Mouse (Mus musculus) intestine, postnatal 0 days (tissue): Measurements from ENCODE around the gene Fgfr2. TPM values are rescaled to one million over a fixed set of nuclear protein-coding genes. Genes with fewer than 3 reads are reported as not detected.
A peak's percentile ranks its signal among the peaks of the same experiment; 100 is the strongest.

ENCODE experiments used
- ATAC-seq: fragments of 200-750 bp; cut with Nextera tagmentation; 2 replicates; pipeline ENCODE4 v1.8.0; 2017; ENCODE audit warnings: mild to moderate bottlenecking, moderate TSS enrichment, moderate library complexity
- H3K27ac ChIP-seq: fragments of 300-500 bp; sonication (generic); 2 replicates; pipeline ENCODE4 v1.5.1; 2014; ENCODE audit warnings: mild to moderate bottlenecking, low read depth, low read length, moderate library complexity
- H3K27me3 ChIP-seq: fragments of 300-500 bp; sonication (generic); replicated peaks from 2 replicates; pipeline ENCODE4 v1.6.1; 2014; ENCODE audit warnings: low read length, mixed read lengths; ENCODE audit not compliant: control insufficient read depth, insufficient read depth
- H3K36me3 ChIP-seq: fragments of 300-500 bp; sonication (generic); 2 replicates; pipeline ENCODE4 v1.6.1; 2014; ENCODE audit warnings: mild to moderate bottlenecking, moderate library complexity; ENCODE audit not compliant: control insufficient read depth, insufficient read depth
- H3K4me1 ChIP-seq: fragments of 300-500 bp; sonication (generic); replicated peaks from 2 replicates; pipeline ENCODE4 v1.6.1; 2014; ENCODE audit warnings: antibody characterized with exemption, low read length, mixed read lengths; ENCODE audit not compliant: control insufficient read depth, insufficient read depth
- H3K4me2 ChIP-seq: fragments of 300-500 bp; sonication (generic); replicated peaks from 2 replicates; pipeline ENCODE4 v1.6.1; 2014; ENCODE audit warnings: low read depth, mild to moderate bottlenecking, moderate library complexity
- H3K4me3 ChIP-seq: fragments of 300-500 bp; sonication (generic); 2 replicates; pipeline ENCODE4 v1.5.1; 2014; ENCODE audit warnings: low read depth, low read length
- H3K9ac ChIP-seq: fragments of 300-500 bp; sonication (generic); 2 replicates; pipeline ENCODE4 v1.6.1; 2014; ENCODE audit warnings: mild to moderate bottlenecking, low read depth, low read length
- H3K9me3 ChIP-seq: fragments of 300-500 bp; sonication (generic); 2 replicates; pipeline ENCODE4 v1.6.1; 2016; ENCODE audit warnings: mixed run types; ENCODE audit not compliant: control insufficient read depth
- CTCF ChIP-seq: sonication (generic); IDR thresholded peaks from 2 replicates; pipeline ENCODE4 v1.5.1; 2016; ENCODE audit warnings: low read depth, mild to moderate bottlenecking, control low read depth, antibody characterized with exemption, moderate library complexity
- WGBS: fragments of 180-500 bp; shearing (Covaris S2); extraction: QIAGEN DNeasy Blood & Tissue Kit; methylation state at CpG from one replicate; pipeline ENCODE4 v1.1.7; 2014; 5-methylcytosine and 5-hydroxymethylcytosine counted together
- polyA plus RNA-seq: library from polyadenylated mRNA; unstranded; fragments of >200 nt; fragmentation: Nextera tagmentation; extraction: Ambion mirVana; gene quantifications from 2 replicates; pipeline ENCODE4 v1.2.1, GENCODE M21; 2015

The Fgfr2 gene
- polyA plus RNA-seq, 1 experiment from 2014 or later: 29.5 TPM

DNA sequence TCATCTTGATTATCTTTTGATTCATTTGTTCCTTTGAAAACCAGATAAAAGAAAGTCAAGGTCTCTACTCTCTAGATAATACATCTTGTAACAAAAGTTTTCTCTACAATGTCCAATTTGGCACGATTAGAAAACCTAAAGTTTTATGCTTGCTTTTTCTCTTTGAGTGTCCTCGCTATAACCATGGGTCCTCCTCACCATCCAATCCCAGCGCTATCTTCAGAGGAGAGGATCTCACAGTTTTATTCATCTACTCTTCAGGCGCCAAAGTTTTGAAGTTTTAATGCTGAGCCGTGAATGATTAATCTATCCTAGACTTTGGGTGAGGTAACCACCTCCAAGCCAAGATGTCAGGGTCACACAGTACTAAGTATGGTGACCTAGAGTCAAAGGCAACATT is 2687.4 kb downstream of the Fgfr2 start:
- WGBS: 82% methylated on average over 5 of the region's 5 CpGs
- TF ChIP-seq CTCF: no peak
- no peaks in the 10 kb centered on the region for H3K27me3 ChIP-seq
- ATAC-seq: no peak
- H3K4me1 ChIP-seq: no peaks in the 10 kb centered on the region
- no peaks in the 10 kb centered on the region for H3K9me3 ChIP-seq
- H3K27ac ChIP-seq: 0 out of 2 replicates have a peak overlapping the region, but pooled peaks have one; percentile 50
- no peak overlapping the region for H3K4me2 ChIP-seq
- no peaks in the 10 kb centered on the region; the same call in 1 of the 2 replicates for H3K36me3 ChIP-seq
- no peak overlapping the region for H3K9ac ChIP-seq
- no peak overlapping the region for H3K4me3 ChIP-seq

DNA sequence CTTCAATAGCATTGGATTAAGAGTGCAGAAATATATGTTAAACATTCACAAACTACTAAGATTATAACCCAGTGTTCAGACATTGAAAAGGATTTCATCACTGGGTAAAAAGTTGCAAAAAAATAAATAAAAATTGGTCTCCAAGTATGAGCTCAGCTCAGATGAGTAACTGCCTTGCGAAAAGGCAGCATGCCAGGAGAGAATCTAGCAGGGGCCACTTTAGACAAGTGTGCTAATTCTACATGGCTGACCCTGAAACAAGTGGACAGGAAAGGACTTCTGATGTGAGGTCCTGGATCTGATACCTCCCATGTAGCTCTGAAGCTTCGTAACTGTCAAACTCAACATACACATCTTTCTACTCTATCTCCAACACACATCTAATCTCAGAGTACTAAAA is 2691.0 kb downstream of the Fgfr2 start:
- H3K4me3 ChIP-seq: no peak overlapping the region
- 94% methylated on average over 2 of the region's 2 CpGs for WGBS
- no peaks in the 10 kb centered on the region for H3K27me3 ChIP-seq
- no peak overlapping the region for H3K4me2 ChIP-seq
- no peak overlapping the region for H3K9ac ChIP-seq
- no peaks in the 10 kb centered on the region for H3K36me3 ChIP-seq
- no peaks in the 10 kb centered on the region for H3K4me1 ChIP-seq
- H3K27ac ChIP-seq: no peak overlapping the region
- H3K9me3 ChIP-seq: no peaks in the 10 kb centered on the region
- ATAC-seq: no peak
- TF ChIP-seq CTCF: no peak

DNA sequence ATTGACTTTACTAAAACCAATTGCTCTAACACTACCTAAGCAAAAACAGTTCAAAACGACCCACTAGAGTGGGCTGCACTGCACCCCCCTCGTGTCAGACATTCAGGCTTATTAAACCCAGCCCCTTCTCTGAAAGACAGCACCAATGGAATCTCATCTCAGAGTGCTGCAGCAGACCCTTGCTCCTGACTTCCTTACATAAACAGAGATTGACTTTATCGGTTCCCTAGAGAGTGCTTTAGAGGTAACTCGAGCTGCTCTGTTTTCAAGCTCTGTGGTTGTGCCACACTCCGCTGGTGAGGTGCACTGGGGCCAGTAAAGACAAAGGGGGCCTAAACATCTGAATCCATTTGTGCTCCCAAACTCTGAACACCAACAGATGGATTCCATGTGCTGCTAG is 2696.6 kb downstream of the Fgfr2 start:
- TF ChIP-seq CTCF: no peak
- ATAC-seq: no peak
- no peak overlapping the region for H3K27ac ChIP-seq
- H3K9me3 ChIP-seq: no peaks in the 10 kb centered on the region
- no peaks in the 10 kb centered on the region for H3K36me3 ChIP-seq
- H3K27me3 ChIP-seq: no peaks in the 10 kb centered on the region
- no peak overlapping the region for H3K4me2 ChIP-seq
- no peaks in the 10 kb centered on the region for H3K4me1 ChIP-seq
- WGBS: 20% methylated on average over 5 of the region's 5 CpGs
- H3K9ac ChIP-seq: no peak overlapping the region
- H3K4me3 ChIP-seq: no peak overlapping the region

DNA sequence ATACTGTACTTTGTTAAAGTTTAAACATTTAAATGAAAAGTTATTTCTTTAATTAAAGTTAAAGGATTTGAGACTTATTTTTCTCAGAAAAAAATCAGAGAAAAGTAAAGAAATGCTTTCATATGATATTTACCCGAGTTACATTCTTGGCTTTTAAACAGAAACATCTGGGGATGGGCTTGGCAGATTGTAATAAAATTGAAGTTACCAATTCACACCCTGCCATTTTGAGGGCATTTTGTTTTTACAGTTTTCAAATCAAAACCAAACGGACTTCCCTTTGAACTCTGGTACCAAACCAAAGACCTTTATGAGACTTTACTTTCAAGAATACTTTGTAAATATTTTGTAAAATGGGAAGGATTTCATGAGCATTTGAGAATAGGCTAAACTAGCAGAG is 2697.2 kb downstream of the Fgfr2 start:
- Histone ChIP-seq H3K27me3 (no peaks in the 10 kb centered on the region), H3K36me3 (0 out of 2 replicates have a peak, but pooled peaks cover 3% of the 10 kb centered on the region), H3K27ac (no peak overlapping the region), H3K4me3 (no peak overlapping the region), H3K4me2 (no peak overlapping the region), H3K4me1 (no peaks in the 10 kb centered on the region), H3K9me3 (no peaks in the 10 kb centered on the region), H3K9ac (no peak overlapping the region)
- TF ChIP-seq CTCF: no peak
- WGBS: 60% methylated on average over 2 of the region's 2 CpGs
- ATAC-seq: no peak

DNA sequence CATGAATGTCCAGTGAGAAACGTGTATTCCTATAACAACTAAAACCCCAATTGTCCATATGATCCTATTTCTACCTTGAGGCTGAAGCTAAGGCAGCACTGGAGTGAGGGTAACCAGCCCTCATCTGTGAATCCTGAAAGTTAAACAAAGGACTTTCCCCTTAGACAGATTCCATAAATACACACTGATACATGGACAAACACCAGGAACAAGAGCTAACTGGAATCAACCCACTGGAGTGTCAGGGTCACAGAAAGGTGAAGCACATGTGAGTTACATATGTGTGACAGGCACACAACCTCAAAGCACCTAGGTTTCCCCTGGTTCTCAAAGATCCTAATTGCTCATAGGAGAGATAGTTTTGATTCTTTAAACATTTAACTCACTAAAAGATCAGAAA is 2703.2 kb downstream of the Fgfr2 start:
- Histone ChIP-seq H3K4me2 (no peak overlapping the region), H3K27ac (no peak overlapping the region), H3K4me1 (no peaks in the 10 kb centered on the region), H3K9ac (no peak overlapping the region), H3K4me3 (no peak overlapping the region), H3K27me3 (no peaks in the 10 kb centered on the region), H3K36me3 (0 out of 2 replicates have a peak, but pooled peaks cover 3% of the 10 kb centered on the region), H3K9me3 (no peaks in the 10 kb centered on the region)
- TF ChIP-seq CTCF: no peak
- no peak for ATAC-seq
- 43% methylated on average over 1 of the region's 1 CpGs for WGBS

DNA sequence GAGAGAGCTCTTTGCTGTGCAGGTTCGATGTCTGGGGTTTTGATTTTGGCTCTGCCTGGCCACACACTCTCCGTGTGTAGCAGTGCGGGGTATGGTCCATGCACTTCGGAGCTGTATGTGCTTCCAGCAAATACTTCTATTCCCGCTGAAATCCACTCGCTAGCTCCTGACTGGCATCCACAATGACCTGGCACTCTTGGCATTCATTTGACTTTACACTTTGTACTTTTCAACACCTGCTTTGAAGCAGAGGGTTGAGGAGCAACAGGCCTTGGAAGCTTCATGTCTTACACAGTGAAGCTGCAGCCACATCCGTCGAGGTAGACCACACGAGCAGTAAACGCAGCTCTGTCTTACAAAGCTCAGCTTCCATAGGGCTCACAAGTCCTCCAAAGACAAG is 2715.5 kb downstream of the Fgfr2 start:
- no peaks in the 10 kb centered on the region for H3K27me3 ChIP-seq
- no peak overlapping the region for H3K4me3 ChIP-seq
- H3K4me2 ChIP-seq: no peak overlapping the region
- no peaks in the 10 kb centered on the region for H3K9me3 ChIP-seq
- H3K9ac ChIP-seq: no peak overlapping the region
- ATAC-seq: no peak
- H3K27ac ChIP-seq: no peak overlapping the region
- WGBS: 81% methylated on average over 10 of the region's 10 CpGs
- TF ChIP-seq CTCF: no peak
- H3K36me3 ChIP-seq: peaks cover 9% of the 10 kb centered on the region; the same call in 1 of the 2 replicates
- no peaks in the 10 kb centered on the region for H3K4me1 ChIP-seq

DNA sequence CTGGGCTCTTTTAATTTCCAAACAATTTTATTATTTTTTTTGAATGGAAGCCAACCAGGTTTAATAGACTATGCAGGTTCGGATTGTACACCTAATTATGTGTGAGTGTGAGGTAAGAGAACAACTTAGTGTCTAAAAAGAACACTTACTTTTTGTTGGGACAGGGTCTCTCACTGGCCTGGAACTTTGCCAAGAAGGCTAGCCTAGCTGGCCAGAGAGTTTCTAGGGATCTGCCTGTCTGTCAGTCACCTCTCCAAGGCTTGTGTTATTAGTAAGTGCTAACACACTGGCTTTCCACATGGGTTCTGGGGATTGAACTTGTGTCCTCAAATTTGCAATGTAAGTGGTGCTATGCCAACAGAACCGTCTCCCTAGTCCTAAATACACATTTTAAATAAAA is 2719.8 kb downstream of the Fgfr2 start:
- Histone ChIP-seq H3K27ac (no peak overlapping the region), H3K9me3 (no peaks in the 10 kb centered on the region), H3K36me3 (peaks cover 18% of the 10 kb centered on the region; the same call in 1 of the 2 replicates), H3K4me2 (no peak overlapping the region), H3K27me3 (no peaks in the 10 kb centered on the region), H3K4me3 (no peak overlapping the region), H3K9ac (no peak overlapping the region), H3K4me1 (no peaks in the 10 kb centered on the region)
- no peak for TF ChIP-seq CTCF
- no peak for ATAC-seq
- 87% methylated on average over 2 of the region's 2 CpGs for WGBS
